Mouse (Mus musculus) G1E-ER4 (cell line): ENCODE measurements at regions not wholly inside any gene's neighbourhood (a gene's known extent, or its start where the extent isn't known, plus 50 kb on each side); places are given as distances from the start of the nearest gene placed in this dataset.

ENCODE experiments used
- GATA1 ChIP-seq: IDR thresholded peaks from one replicate; pipeline ENCODE4 v1.8.0; 2012; ENCODE audit warnings: low read length, inconsistent platforms

DNA sequence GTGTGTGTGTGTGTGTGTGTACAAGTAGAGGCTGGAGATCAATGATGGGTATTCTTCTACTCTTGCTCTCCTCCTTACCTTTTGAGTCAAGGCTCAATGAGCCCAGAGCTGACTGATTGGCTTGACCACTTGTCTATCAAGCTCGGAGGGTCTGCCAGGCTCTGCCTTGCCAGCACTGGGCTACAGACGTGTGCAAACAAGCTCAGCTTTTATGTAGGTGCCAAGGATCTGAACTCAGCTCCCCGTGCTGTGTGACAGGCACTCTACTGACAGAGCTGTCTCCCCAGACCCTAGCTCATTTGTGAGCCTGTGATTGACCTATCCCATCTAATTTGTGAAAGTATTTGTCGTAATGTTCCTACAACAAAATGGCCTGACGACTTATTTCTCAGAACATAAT is 54.2 kb upstream of the Cdc42bpa start:
- no peak for TF ChIP-seq GATA1

DNA sequence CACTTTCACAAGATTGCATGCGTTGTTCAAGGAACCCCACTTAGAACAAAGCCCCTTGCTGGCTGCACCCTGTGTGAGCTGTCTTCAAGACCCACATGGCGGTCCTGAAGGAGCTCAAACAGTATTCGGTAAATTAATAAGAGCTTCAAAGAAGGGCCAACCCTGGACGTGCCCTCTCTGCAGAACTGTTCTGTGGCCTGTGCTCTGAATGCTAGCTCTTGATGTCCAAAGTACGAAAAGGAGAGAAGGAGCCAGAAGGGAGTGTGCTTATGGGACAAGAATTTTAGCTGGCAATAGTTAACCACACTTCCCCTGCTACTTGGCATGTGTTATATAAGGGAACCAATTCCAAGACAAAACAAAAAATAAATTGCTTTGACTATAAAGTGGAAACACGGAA is 67.6 kb upstream of the Cdc42bpa start:
- no peak for TF ChIP-seq GATA1

DNA sequence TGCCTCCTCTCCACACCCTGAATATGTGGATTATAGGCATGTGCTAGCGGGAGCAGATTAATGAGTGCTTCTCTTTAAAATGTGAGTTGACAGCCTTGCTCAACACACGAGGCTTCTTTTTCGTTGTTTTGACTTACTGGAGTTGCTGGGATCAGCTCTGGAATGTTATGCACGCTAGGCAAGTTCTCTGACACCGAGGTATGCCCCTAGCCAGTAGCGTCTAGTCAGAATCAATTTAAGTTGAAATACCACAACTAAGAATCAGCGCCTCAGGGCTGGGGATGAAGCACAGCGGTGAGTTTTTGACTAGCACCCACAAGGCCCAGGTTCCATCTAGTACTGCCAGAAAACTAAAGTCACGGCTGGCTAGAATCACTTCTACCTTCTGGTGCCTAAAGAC is 72.4 kb upstream of the Cdc42bpa start:
- TF ChIP-seq GATA1, result no peak

DNA sequence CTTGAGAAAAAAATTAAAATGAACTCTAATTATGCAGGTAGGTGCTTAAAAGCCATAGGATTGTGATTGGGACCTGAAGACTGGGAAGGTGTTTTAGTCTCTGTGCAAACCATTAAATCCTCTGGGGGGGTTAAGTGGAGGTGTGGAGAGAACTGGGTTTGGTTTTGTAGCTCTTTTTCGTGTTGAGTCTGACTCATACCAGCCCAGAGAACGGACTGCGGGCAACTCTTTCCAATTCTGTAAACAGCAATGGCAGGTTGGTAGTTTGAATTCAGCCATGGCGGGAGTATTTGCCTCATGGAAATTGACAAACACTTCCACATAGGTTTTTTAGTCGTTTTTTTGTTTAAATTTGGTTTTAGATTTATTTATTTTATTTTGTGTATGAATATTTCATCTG is 77.7 kb upstream of the Ahctf1 start:
- no peak for TF ChIP-seq GATA1

DNA sequence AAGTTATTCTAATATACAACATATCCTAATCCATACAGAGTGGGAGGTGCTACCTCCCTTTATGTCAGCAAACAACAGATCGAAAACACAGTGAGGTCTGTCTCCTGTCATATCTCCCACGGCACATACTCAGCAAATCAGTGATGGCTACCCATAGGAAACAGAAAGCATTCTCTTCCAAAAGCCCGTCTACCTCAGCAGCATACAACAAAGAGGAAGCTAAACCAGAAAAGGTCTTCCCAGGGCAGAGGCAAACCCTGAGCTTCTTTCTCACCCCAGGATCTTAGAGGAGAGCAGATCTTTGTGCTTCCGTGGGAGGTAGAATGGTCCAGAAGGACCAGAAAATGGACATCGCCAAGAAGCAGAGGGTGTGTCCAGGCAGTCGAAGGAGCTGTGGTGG is 74.4 kb upstream of the Ahctf1 start:
- no peak for TF ChIP-seq GATA1

DNA sequence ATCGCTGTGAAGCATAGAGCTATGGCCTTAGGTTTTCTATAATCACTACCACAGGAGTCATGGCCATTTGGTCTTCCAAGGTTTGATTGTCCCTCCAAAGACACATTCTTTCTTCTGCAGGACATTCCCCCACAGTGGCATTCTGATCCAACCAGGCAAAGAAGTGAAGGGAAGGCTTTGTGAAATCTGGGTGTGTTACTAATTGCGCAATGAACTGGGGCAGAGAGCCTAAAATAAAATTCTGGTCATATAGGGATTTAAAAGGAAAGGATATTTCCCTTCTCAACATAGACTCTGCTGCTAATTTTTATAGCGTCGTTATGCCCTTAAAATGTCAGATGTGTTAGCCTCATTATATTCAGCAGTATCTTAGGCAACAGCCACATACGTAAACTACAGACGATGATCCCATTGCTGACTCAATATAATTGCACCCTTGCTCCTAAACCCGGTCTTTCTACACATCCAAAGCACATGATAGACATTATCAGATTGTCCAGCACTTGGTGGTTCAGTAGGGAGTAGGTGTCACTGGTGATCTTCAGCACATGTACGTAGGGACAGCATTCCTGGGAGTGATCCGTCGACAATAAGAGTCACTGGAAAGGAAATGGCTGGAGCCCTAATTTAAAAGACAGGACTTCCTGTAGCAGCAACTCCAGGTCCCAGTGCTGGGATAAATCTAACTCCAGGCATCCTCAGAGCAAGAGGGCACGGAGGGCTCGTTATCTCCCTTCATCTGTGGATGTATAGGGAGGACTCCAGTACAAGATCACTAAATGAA is 70.5 kb upstream of the Ahctf1 start:
- TF ChIP-seq GATA1, result no peak

DNA sequence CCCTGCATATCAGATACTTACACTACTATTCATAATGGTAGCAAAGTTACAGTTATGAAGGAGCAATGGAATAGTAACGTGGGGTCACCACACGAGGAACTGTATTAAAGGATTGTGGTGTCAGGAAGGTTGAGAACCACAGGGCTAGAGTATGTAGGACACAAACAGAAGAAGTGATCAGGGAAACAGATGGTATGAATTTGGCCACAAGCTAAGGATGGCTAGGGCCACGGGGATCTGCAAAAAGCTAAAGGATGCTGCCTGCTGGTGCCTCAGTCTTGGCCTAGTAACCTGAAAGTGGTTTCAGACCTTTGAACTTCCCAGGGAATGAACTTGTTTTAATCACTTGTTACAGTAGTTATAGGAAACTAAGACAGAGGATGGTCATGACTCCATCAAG is 68.5 kb upstream of the Ahctf1 start:
- TF ChIP-seq GATA1, result no peak

DNA sequence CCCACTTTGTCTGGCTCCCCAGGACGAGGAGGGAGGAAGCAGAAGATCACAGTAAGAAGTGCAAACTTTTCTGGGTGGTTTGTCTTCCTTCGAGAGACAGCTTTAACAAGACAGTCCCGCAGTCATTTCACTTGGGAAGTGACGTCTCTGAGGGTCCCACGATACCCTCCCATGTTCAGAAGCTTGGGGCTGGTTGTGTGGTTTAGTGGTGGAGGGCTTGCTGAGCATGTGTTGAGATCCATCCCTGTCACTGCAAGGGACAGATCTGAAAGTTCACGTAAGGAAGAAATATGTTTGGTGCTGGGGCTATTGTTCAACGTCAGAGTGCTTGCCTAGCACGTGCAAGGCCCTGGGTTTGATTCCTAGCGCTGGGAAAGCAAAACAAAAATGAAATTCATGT is 65.2 kb upstream of the Ahctf1 start:
- no peak for TF ChIP-seq GATA1

DNA sequence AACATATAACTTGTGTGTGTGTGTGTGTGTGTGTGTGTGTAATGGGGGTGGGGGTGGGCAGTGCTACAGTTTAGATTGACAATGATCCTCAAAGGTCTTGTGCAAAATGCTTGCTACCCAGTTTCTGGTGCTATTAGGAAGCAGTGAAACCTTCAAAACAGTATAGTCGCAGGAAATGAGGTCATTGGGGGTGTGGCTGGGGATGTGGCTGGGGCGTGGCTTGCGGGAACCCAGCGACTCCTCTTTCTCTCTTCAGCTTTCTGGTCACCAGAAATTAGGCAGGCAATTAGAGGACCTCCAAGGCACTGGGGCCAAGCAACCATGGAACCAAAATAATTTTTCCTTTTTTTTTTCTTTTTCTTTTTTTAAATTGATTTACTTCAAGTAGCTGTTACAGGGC is 64.0 kb upstream of the Ahctf1 start:
- TF ChIP-seq GATA1, result no peak

DNA sequence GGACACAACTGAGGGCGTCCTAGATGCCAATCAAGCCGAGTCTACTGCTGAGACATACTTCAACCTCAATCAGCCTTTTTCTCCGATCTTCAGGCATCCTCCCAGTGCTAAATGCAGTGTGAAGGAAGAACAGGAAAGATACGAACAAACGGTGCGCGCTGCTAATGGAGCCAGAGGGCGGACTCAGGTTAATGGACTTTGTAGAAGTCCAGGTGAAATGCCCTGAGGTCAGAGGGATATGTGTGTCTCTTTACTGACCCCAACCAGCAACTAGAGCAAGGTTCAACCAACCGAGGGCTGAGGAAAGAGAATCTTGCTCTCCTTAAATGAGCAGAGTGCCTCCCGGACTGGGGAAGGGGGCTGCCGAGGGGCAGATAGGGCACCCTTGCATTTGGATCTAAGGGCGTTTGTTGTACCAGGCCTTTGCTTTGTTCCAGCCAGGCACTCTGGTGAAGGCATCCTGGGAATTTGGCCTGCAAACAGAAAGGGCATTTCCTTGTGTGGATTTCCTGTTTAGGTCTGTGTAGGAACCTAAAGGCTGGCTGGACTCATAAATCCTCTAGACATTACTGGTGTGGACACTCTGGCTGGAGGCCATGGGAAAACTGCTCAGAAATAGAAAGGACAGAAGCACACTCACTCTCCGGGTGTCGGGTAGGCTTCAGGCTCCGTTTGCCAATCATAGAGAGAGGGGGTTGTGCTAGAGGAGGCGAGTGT is 62.7 kb upstream of the Ahctf1 start:
- TF ChIP-seq GATA1, result no peak

DNA sequence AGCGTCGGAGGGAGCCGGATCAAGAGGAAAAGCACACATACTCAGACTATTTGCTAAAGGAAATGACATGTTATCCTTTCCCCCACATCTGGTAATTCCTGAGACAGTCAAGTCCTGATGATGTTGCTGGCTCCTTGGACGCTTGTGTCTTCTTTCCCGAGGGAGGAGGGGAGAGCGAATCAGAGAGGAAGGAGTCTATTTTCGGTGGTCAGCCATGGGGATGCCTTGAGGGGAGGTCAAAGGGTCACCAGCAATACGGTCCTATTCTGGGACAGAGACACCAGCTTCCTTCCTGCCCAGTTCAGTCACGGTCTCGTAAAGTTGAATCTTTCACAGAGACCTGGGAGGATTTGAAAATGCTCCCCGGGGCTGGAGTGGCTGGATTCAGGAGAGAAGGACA is 62.1 kb upstream of the Ahctf1 start:
- no peak for TF ChIP-seq GATA1

DNA sequence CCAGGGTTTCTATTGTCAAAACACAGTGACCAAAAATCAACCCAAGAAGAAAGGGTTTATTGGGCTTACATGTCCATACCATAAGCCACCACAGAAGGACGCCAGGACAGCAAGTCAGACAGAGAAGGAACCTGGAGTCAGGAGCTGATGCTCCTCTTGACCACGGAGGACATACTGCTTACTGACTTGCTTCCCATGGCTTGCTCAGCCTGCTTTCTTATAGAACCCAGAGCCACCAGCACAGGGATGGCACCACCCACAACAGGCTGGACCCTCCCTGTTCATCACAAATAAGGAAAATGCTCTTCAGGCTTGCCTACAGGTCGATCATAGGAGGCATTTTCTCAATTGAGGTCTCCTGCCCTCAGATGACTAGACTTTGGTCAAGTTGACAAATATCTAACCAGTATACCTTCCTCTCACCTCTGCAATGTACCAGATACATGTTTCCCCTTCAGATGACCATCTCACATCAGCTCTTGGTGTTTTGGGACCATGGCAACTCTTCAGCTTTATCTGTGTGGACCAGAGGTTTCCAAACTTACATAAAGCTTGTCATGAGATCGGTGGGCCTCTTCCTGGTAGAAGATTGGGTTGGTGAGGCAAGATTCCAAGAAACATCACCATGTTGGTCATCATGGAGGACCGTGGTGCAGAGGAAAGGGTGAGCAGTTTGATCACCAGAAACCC is 61.2 kb upstream of the Ahctf1 start:
- TF ChIP-seq GATA1, result no peak

DNA sequence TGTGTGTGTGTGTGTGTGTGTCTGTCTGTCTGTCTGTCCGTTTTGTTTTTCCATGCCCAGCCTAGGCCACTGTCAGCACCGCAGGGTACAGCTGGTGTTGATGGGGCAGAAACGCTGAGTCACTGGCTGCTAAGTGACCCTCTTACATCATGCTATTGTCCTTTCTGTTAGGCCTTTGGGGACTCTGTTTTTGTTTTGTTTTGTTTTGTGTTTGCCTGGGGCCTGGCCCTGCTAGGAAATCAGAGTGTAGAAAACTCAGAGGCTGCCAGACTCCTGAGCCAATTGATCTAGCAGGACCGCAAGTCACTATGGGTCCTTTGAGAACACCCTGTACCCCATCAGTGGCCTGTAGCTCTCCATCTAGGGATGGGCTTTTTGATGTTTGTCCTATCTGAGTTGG is 59.9 kb upstream of the Ahctf1 start:
- TF ChIP-seq GATA1, result no peak

DNA sequence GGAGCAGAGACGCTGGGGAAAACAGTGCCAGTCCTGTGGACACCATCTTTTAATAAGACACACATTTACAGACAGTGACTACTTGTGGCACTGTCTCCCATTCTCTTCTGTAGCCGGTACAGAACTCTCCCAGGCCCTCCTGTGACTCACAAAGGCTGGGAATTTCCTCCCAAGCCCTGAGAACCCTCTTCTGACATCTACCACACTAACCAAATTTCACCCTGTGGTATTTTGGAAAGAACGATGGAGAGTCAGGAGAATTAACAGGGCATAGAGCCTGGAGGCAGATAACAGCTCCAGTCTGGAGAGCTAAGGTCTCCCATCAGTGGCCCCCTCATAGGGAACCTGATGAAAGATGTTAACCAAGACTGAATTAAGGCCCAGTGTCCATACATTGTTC is 59.5 kb upstream of the Ahctf1 start:
- TF ChIP-seq GATA1, result no peak

DNA sequence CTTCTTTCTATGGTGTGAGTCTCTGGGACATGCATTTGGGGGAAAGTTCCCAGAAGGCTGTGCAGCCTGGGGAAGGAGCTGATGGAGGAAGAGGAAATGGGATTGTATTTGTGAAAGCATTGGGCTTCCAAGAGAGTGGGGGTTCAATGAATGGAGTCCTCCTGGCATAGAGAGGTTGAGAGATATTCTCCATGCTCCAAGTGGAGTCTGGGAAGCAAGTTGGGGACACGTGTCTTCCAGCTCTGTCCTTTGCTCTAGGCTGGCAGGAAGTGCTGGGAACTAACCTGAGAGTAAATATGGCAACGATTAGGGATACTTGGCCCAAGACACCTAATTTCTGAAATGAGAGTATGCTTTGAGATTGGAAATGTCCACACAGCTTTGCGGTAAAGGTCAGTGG is 58.3 kb upstream of the Ahctf1 start:
- no peak for TF ChIP-seq GATA1

DNA sequence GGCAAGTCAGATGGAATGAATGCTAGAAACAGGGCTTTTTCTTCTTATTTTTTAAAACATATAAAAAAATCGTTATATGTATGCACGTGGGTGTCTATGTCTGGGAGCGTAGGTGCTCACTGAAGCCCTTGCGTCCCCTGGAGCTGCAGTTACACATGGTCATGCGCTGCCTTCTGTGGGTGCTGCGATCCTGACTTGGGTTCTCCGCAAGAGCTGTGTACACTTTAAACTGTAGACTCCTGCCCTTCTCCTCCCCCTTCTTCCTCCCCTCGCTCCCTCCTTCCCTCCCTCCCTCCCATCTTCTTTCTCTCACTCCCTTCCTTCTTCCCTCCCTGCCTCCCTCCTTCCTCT is 56.0 kb upstream of the Ahctf1 start:
- TF ChIP-seq GATA1, result no peak

DNA sequence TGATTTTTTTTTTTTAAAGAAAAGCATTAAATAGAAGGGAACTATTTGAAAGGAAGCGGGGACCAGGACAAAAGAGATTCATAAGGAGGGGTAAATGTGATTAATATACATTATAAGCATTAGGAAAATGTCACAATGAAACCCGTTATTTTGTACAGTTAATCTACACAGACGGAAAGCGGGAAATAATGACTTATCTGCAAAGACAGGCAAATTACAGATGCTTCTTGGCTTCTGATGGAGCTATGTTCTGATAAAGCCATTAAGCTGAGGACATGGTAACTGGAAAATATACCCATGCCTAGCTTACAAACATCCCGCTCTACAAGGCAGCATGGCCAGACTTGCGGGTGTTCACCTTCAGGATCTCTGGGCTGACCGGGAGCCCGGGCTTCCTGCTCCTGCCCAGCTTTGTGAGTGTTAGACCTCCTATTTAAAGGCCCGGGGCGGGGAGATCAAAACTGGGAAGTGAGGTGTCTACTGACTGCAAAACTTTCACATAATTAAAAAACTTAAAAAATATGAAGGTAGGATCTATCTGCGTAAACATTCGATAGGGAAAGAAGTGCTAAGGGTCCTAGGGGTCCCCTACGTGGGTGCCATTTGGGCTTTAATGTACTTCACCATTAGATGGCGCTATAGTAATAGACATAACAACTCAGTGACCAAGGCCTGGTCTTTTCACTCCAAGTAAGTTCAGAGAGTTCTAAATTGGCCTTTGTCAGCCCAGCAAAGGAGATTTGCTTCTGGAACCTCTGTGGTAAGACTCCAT is 55.5 kb upstream of the Ahctf1 start:
- no peak for TF ChIP-seq GATA1
